Mouse (Mus musculus) liver, embryonic 11.5 days (tissue): ENCODE measurements around the gene E2f3. TPM values are rescaled to one million over a fixed set of nuclear protein-coding genes. Genes with fewer than 3 reads are reported as not detected.

ENCODE experiments used
- polyA plus RNA-seq: library from polyadenylated mRNA; unstranded; fragments of >200 nt; fragmentation: Nextera tagmentation; extraction: Ambion mirVana; gene quantifications from 2 replicates; pipeline ENCODE4 v1.2.1, GENCODE M21; 2014

E2f3 gene
- polyA plus RNA-seq, 1 experiment from 2014 or later: 13.5 TPM

Other genes with a start within 250 kb of the E2f3 start
- gene Cdkal1, start 130.4 kb downstream of the E2f3 start, polyA plus RNA-seq: 26.3 and 28.0 TPM in 2 replicates
- 4.2 and 4.3 TPM in 2 replicates for gene Mboat1, start 150.4 kb upstream of the E2f3 start, polyA plus RNA-seq